In genomic region chrX:20819204-20819628, GRCm38 (mm10) we compare ENCODE assay signal across 8 mouse cellular contexts. TPM values are rescaled to one million over a fixed set of nuclear protein-coding genes. Genes with fewer than 3 reads are reported as not detected.
DNase-seq lines count a peak whose midpoint lies in the region; ATAC-seq and TF ChIP-seq lines count a peak whose summit lies in the region.

No protein-coding gene starts in this region.

- peak overlapping the region; percentile 15 for H3K4me3 ChIP-seq in hindbrain, embryonic 12.5 days

- peak overlapping the region; percentile 40 for H3K4me2 ChIP-seq in hindbrain, embryonic 12.5 days (replicated peaks)

- H3K27me3 ChIP-seq in Patski: peaks cover 8% of the 10 kb centered on the region
- H3K27me3 ChIP-seq in hindbrain, embryonic 12.5 days: no peaks in the 10 kb centered on the region

- no peaks in the 10 kb centered on the region for H3K9me3 ChIP-seq in hindbrain, embryonic 12.5 days (replicated peaks)

- TF ChIP-seq CTCF in Patski (IDR thresholded peaks at IDR 0.05): peak; percentile 84

- WGBS in hindbrain, embryonic 12.5 days: 21% methylated on average over 18 of the region's 19 CpGs

- no peaks in the 10 kb centered on the region for H3K36me3 ChIP-seq in hindbrain, embryonic 12.5 days

- ATAC-seq in Patski: peak; percentile 95
- peak; percentile 96 for ATAC-seq in hindbrain, embryonic 12.5 days (ENCODE audit: low FRiP score)

- in situ Hi-C loops in Patski (cut with MboI; ENCODE audit: low pct_unique_long_range_greater_than_20kb): loop anchor here (25.0 kb wide), 1 partner anchor 518 kb away; no protein-coding TSS in a partner anchor

- peak overlapping the region; percentile 73 for H3K27ac ChIP-seq in hindbrain, embryonic 12.5 days

- CTCF ChIA-PET in Patski (lab: Charles Lee): interaction anchor here (1.7 to 3.0 kb wide), 2 partner anchors 11 to 15 kb away, joined by 4 to 13 read pairs; no protein-coding TSS in a partner anchor

- H3K4me1 ChIP-seq in hindbrain, embryonic 12.5 days: no peaks in the 10 kb centered on the region

- DNase-seq in Patski (ENCODE audit: low read depth, low spot score): peak; percentile 22
- DNase-seq in cerebellum, postnatal 10 days: peak; percentile 89 to 91
- peak; percentile 61 to 74 for DNase-seq in frontal cortex, postnatal 10 days (ENCODE audit: low spot score in 2 of 2)
- DNase-seq in layer of hippocampus, postnatal 25 days (ENCODE audit: extremely low spot score in 1 of 2, low spot score in 1 of 2): peak; percentile 67 to 80
- DNase-seq in lung, postnatal 36 days: peak; percentile 89
- peak; percentile 87 for DNase-seq in retina, embryonic 14.5 days (ENCODE audit: low spot score)
- peak; percentile 80 for DNase-seq in thymus, postnatal 36 days

- H3K9ac ChIP-seq in hindbrain, embryonic 12.5 days: peak overlapping the region; percentile 43; the same call in 1 of the 2 replicates

- POLR2A ChIA-PET in Patski (lab: Charles Lee): no interaction called here

RNA-seq across cellular contexts. Expression of gene Araf, which starts 21.6 kb away (rescaled TPM):
- polyA plus RNA-seq in Patski (2021): 94.5 TPM
- polyA plus RNA-seq in hindbrain, embryonic 12.5 days (2016; fragmentation: Nextera tagmentation; extraction: Ambion mirVana): 154 and 155 TPM in 2 replicates
- total RNA-seq in layer of hippocampus, postnatal 25 days (2021): 100 to 1,000 TPM; 187 to 192 TPM

RNA-seq across cellular contexts. Expression of gene Timp1, which starts 50.8 kb away (rescaled TPM):
- polyA plus RNA-seq in Patski (2021): 130 TPM
- 8.8 and 10.7 TPM in 2 replicates for polyA plus RNA-seq in hindbrain, embryonic 12.5 days (2016; fragmentation: Nextera tagmentation; extraction: Ambion mirVana)
- total RNA-seq in layer of hippocampus, postnatal 25 days (2021): under 1 TPM; 0.34 to 0.47 TPM

Comparison
In these comparisons a context has a peak if more than half of its experiments do, and no peak if none do; other contexts are left out.
1. Peak in every context shown above with its lines: DNase-seq, ATAC-seq, H3K4me3 ChIP-seq and H3K27ac ChIP-seq.
2. DNase-seq: peak in every context shown above with its lines; median percentile 90 in cerebellum, postnatal 10 days; 89 in lung, postnatal 36 days; 87 in retina, embryonic 14.5 days; 80 in thymus, postnatal 36 days; 74 in layer of hippocampus, postnatal 25 days; 68 in frontal cortex, postnatal 10 days; 22 in Patski.
3. RNA of gene Timp1, which starts 50.8 kb away (polyA plus RNA-seq): 130 TPM in Patski (single experiment); 8.8 to 10.7 TPM in hindbrain, embryonic 12.5 days; every median in the first group is over 10 times any median in the second.